Mouse (Mus musculus) heart, postnatal 36 days (tissue): ENCODE results near the gene Chka. TPM values are rescaled to one million over a fixed set of nuclear protein-coding genes. Genes with fewer than 3 reads are reported as not detected.
A peak's percentile ranks its signal among the peaks of the same experiment; 100 is the strongest.

Experiments used
- DNase-seq, 2 experiments: peaks; one replicate each; pipeline ENCODE4 v3.0.0; 2021 to 2022
- intact Hi-C: fragments of 180-260 bp; cut with DNase I; formaldehyde crosslinking; loops from one replicate; pipeline ENCODE4 v1.15.1; 2025
- total RNA-seq, 2 experiments: library from RNA; stranded (reverse); gene quantifications; 2 replicates each; pipeline ENCODE4 v1.2.3; 2021

Gene Chka
- total RNA-seq, 2 experiments from 2014 or later: 10.5 to 11.5 TPM

DNA sequence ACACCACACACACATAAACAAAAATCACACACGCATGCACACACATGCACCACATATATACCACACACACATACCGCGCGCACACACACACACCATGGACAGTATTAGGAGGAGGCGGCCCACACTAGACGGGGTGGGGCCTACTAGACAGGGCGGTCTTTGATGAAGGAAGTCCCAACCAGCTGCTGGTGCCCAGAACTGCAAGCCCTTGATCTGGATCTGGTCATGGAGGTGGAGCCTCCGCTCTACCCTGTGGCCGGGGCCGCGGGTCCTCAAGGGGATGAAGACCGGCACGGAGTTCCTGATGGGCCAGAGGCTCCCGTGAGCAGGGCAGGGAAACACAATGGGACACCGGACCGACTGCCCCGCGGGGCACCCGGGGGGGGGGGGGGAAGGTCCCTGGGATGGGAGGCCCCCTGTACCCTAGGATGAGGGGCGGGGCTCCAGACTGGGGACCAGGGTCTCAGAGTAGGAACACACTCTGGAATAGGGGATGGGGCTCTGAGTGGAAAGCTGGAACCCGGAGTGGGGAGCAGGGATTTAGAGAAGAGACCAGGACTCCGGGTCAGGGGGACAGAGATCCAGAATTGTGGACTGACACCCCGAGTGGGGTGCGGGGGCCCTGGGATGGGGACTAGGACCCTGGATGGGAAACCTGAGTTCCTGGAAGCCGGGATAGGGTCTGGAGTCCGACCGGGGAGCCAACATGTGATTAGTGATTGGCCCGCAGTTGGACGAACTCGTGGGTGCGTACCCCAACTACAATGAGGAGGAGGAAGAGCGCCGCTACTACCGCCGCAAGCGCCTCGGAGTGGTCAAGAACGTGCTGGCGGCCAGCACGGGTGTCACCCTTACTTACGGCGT lies 83.7 kb downstream of the Chka start, which contains the start of gene Unc93b1:
TSS of gene Unc93b1 (plus strand) at position 155 of the 864 bp plus-strand sequence.
- peak; percentile 70 to 72 for DNase-seq
- intact Hi-C loops: loop anchor here (2.0 kb wide), 1 partner anchor 28 kb away; the partner anchor contains the start of gene Tcirg1

DNA sequence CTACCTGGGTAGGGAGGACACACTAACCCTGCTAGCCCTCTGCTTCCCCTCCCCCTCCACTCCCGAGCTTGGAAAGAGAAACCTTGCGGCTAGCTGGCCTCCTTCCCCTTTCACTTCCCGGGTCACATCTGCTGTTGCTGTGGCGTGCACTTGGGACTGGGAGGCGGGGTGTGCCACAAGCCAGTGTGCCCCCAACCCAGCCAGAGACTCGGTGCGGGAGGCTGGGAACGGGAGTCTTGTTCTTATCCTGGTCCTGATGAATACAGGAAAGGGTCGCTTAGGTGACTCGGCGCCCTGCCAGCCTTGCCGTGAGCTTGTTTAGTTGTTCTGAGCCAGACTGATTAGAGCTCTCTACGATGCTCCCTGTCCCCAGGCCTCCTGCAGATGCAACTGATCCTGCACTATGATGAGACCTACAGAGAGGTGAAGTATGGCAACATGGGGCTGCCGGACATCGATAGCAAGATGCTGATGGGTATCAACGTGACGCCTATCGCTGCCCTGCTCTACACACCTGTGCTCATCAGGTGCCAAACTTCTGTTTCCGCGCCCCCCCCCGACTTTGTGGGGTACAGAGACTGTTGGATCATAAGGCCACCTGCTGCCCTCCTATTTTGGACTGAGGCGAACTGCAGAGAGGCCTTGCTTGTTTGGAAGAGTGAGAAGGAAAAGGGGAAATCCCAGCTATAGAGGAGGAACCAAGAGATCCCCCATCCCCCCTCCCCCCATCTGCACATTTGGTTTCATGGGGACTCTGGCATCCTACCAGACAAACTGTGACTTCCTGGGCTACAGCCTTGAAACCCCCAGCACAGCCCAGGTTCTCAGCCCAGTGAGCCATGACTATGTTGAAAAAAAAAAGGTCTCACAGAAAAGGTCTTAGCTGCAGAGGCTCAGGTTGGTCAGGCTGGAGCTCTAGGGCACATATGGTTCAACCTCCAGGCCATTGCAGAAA lies 84.6 kb downstream of the Chka start:
- intact Hi-C loops: loop anchor here (2.0 kb wide), 1 partner anchor 29 kb away; the partner anchor contains the start of gene Tcirg1
- DNase-seq: peak; percentile 71 to 75

DNA sequence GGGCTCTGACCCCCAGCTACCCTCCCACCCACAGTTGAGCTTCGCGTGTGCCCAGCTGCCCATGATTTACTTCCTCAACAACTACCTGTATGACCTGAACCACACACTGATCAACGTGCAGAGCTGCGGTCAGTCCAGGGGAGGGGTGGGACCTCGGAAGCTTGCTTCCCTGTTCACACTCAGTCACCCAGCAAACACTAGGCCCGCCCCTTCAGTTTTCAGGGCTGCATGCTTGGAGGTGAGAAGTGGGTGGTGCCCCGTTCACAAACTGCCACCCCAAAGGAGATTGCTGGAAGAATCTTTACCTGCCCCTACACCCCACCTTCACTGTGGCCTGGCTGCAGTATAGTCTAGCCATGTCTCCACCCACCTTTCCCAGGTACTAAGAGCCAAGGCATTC lies 90.7 kb downstream of the Chka start:
- no peak for DNase-seq
- intact Hi-C loops: no loop called here

DNA sequence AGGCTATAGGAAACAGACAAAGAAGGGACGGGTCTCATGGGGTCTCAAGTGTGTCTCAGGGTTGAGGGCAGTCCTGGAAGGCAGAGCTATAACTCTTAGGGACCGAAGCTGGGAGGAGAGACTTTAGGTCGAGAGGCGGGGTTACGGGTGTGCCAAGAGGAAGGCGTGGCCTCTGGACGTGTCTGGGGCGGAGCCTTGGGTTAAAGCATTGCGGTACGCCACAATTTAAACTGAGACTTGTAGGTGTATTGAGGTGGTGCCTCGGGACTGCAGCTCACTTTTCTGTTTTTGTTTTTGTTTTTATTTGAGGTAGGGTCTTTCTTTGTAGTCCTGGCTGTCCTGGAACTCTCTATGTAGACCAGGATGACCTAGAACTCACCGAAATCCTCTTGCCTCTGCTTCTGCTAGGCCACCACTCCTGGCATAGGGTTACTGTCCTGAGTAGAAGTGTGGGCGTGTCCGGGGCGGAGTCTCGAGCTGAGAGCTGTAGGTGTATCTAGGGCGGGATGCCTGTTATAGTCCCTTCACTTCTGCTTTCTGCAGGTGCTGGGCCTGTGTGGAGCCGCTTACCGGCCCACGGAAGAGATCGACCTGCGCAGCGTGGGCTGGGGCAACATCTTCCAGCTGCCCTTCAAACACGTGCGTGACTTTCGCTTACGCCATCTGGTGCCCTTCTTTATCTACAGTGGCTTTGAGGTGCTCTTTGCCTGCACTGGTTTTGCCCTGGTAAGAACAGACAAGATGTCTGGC lies 91.6 kb downstream of the Chka start:
- intact Hi-C loops: no loop called here
- DNase-seq: no peak

Other genes with a start within 250 kb of the Chka start
- gene Lrp5, start 165.2 kb upstream of the Chka start, total RNA-seq: 10 to 100 TPM; 51.3 to 60.3 TPM
- 1 to 10 TPM; 7.3 to 7.5 TPM for gene 1810055G02Rik, start 143.5 kb upstream of the Chka start, total RNA-seq
- gene Kmt5b, start 84.4 kb upstream of the Chka start, total RNA-seq: 10 to 100 TPM; 31.0 to 34.2 TPM
- 10 to 100 TPM in 1 of 2 experiments, 1 to 10 TPM in 1; 9.1 to 17.7 TPM for gene Tcirg1, start 55.4 kb downstream of the Chka start, total RNA-seq
- gene Ndufs8, start 61.0 kb downstream of the Chka start, total RNA-seq: 100 to 1,000 TPM; 508 to 532 TPM
- 1 to 10 TPM; 1.5 to 1.6 TPM for gene Aldh3b1, start 78.0 kb downstream of the Chka start, total RNA-seq
- 10 to 100 TPM; 16.9 to 20.6 TPM for gene Unc93b1, start 83.4 kb downstream of the Chka start, total RNA-seq
- gene Aldh3b3, start 106.9 kb downstream of the Chka start, total RNA-seq: under 1 TPM; 0.38 to 0.56 TPM
- gene Aldh3b2, start 120.6 kb downstream of the Chka start, total RNA-seq: under 1 TPM in 1 of 2 experiments, not detected in 1; 0.39 TPM
- gene Acy3, start 134.8 kb downstream of the Chka start, total RNA-seq: 10 to 100 TPM; 22.8 to 24.4 TPM
- not detected for gene Tbx10, start 141.0 kb downstream of the Chka start, total RNA-seq
- 100 to 1,000 TPM; 126 to 140 TPM for gene Nudt8, start 148.8 kb downstream of the Chka start, total RNA-seq
- gene Gm49405, start 148.9 kb downstream of the Chka start, total RNA-seq: 1 to 10 TPM; 1.3 to 1.4 TPM
- gene Doc2g, start 151.5 kb downstream of the Chka start, total RNA-seq: 100 to 1,000 TPM; 174 to 196 TPM
- gene Ndufv1, start 161.0 kb downstream of the Chka start, total RNA-seq: 1,000 to 10,000 TPM; 1,111 to 1,164 TPM
- gene Gstp1, start 186.2 kb downstream of the Chka start, total RNA-seq: 100 to 1,000 TPM; 339 to 350 TPM
- gene Gstp2, start 194.2 kb downstream of the Chka start, total RNA-seq: 100 to 1,000 TPM; 120 to 124 TPM
- not detected for gene Gstp3, start 207.8 kb downstream of the Chka start, total RNA-seq
- not detected for gene Cabp2, start 229.8 kb downstream of the Chka start, total RNA-seq
- gene Cdk2ap2, start 245.4 kb downstream of the Chka start, total RNA-seq: 10 to 100 TPM; 35.3 to 39.1 TPM
- 10 to 100 TPM; 20.7 to 22.9 TPM for gene Pitpnm1, start 248.2 kb downstream of the Chka start, total RNA-seq